Mouse (Mus musculus) ovary, adult 2 months (tissue): ENCODE results near the gene Olfr166. TPM values are rescaled to one million over a fixed set of nuclear protein-coding genes. Genes with fewer than 3 reads are reported as not detected.

Experiments
- polyA plus RNA-seq: library from polyadenylated mRNA; depleted of rRNA; stranded (reverse); fragments of >200 nt; gene quantifications from 2 replicates; pipeline ENCODE4 v1.2.3, GENCODE M21; 2012; rRNA removed

Gene Olfr166
- not detected in 2 replicates for polyA plus RNA-seq

GRCm38 (mm10) chr16:19483394-19483793 lies at the start of gene Olfr166:
Gene Olfr166, plus strand, starts transcription at chr16:19483694.

GRCm38 (mm10) chr16:19522166-19522565 lies 38.7 kb downstream of the Olfr166 start, which contains the start of gene Olfr167:
Gene Olfr167, minus strand, starts transcription at chr16:19522266.

GRCm38 (mm10) chr16:19535455-19535854 lies 52.0 kb downstream of the Olfr166 start, which contains the start of gene Olfr168:
Gene Olfr168, minus strand, starts transcription at chr16:19535555.

Other genes with a start within 250 kb of the Olfr166 start
- gene Olfr164, start 169.6 kb upstream of the Olfr166 start, polyA plus RNA-seq, result not detected in 2 replicates
- gene Olfr165, start 60.6 kb upstream of the Olfr166 start, polyA plus RNA-seq, result not detected in 2 replicates
- gene Olfr167, start 38.6 kb downstream of the Olfr166 start, polyA plus RNA-seq, result not detected in 2 replicates
- not detected in 2 replicates for gene Olfr168, start 51.9 kb downstream of the Olfr166 start, polyA plus RNA-seq
- not detected in 2 replicates for gene Olfr169, start 88.1 kb downstream of the Olfr166 start, polyA plus RNA-seq
- gene Olfr170, start 128.2 kb downstream of the Olfr166 start, polyA plus RNA-seq, result not detected in 2 replicates
- not detected in 2 replicates for gene Olfr171, start 146.2 kb downstream of the Olfr166 start, polyA plus RNA-seq
- gene Lamp3, start 222.7 kb downstream of the Olfr166 start, polyA plus RNA-seq, result not detected in 2 replicates